Comparison of ENCODE assay signal across 16 mouse cellular contexts in genomic region chr5:143514878-143515277, GRCm38 (mm10).
"Had no signal": no experiment of that assay in that cellular context is flagged by ENCODE, and none has a peak within 500 bp of the region (broad histone marks: within the 10 kb centered on the region; RNA-seq: fewer than 3 reads in every experiment).

No protein-coding gene starts in this region.

- H3K4me2 ChIP-seq: intestine, embryonic 15.5 days; liver, embryonic 13.5 days; midbrain, embryonic 13.5 days had no signal

- H3K9me3 ChIP-seq: intestine, embryonic 15.5 days; liver, embryonic 13.5 days; midbrain, embryonic 13.5 days had no signal

- H3K27me3 ChIP-seq: intestine, embryonic 15.5 days; liver, embryonic 13.5 days; midbrain, embryonic 13.5 days had no signal

- H3K4me1 ChIP-seq: midbrain, embryonic 13.5 days had no signal

- H3K27ac ChIP-seq: intestine, embryonic 15.5 days; kidney, postnatal 0 days; left cerebral cortex, adult 2 months; liver, embryonic 13.5 days; macrophage; midbrain, embryonic 13.5 days had no signal

- H3K9ac ChIP-seq: intestine, embryonic 15.5 days; liver, embryonic 13.5 days; midbrain, embryonic 13.5 days had no signal

- H3K4me3 ChIP-seq: intestine, embryonic 15.5 days; left cerebral cortex, adult 2 months; liver, embryonic 13.5 days; midbrain, embryonic 13.5 days; myocyte had no signal

- DNase-seq: kidney, adult 2 months; kidney, postnatal 25 days; layer of hippocampus, postnatal 36 days; liver, embryonic 13.5 days; lung, adult 2 months; lung, postnatal 14 days; retina, postnatal 1 day; right cerebral cortex, postnatal 25 days; thymus, postnatal 25 days had no signal

- ATAC-seq: intestine, embryonic 15.5 days; midbrain, embryonic 13.5 days; midbrain, embryonic 16.5 days had no signal
